Mouse (Mus musculus) small intestine, adult 10 weeks (tissue): ENCODE data around the gene Tnni3. TPM values are rescaled to one million over a fixed set of nuclear protein-coding genes. Genes with fewer than 3 reads are reported as not detected.

ENCODE experiments used
- polyA plus RNA-seq: library from polyadenylated mRNA; stranded (reverse); fragments of 350-450 nt; fragmentation: Illumina TruSeq; extraction: RNeasy Lipid Tissue Mini Kit (QIAGEN cat#74804); gene quantifications from one replicate; pipeline ENCODE4 v1.2.3, GENCODE M21; 2014; ENCODE audit warnings: low replicate concordance

The Tnni3 gene
- not detected for polyA plus RNA-seq

DNA sequence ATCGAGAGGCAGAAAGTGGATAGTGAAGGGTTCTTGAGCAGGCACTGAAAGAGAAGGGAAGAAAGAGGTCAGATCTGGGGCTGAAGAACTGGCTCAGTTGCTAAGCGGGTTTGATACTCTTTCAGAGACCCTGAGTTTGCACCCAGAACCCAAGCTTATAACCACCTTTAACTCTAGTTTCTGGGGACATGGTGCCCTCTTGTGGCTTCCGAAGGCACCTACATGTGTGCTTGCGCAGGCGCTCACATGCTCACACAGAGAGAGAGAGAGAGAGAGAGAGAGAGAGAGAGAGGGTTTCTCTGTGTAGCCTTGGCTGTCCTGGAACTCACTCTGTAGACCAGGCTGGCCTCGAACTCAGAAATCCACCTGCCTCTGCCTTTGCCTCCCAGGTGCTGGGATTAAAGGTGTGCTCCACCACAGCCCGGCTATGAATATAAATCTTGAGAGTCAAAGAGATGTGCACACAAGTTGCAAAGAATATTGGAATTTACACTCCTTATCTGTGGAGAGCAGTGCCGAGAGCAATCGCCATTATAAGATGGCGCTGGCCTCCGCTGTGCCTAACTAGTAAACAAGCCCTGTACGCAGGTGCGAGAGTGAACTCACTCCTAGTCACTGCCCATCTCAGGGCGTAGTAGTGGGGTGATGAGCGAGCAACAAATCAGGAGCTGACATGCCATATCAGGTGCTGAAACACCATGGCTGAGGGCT lies at the start of gene Tnni3:
TSS of gene Tnni3 (minus strand) at position 18 of the 711 bp plus-strand sequence.

GRCm38 (mm10) chr7:4547221-4547641 lies 23.2 kb upstream of the Tnni3 start, which contains the start of gene Syt5:
Syt5 (minus strand) TSS chr7:4547541.

GRCm38 (mm10) chr7:4532005-4532729 lies 8.1 kb upstream of the Tnni3 start, which contains the start of gene Dnaaf3:
Dnaaf3 (minus strand) TSS chr7:4532453.

GRCm38 (mm10) chr7:4516332-4517050 lies 7.5 kb downstream of the Tnni3 start, which contains the start of gene Tnnt1:
Tnnt1 (minus strand) TSS chr7:4516382.

GRCm38 (mm10) chr7:4501558-4502397 lies 22.3 kb downstream of the Tnni3 start, which contains the start of gene Ppp1r12c:
Ppp1r12c (minus strand) TSS chr7:4501680.

Other genes with a start within 250 kb of the Tnni3 start
- gene Ncr1, start 186.5 kb downstream of the Tnni3 start, polyA plus RNA-seq = 0.89 TPM
- 0.52 TPM for gene Gp6, start 126.5 kb downstream of the Tnni3 start, polyA plus RNA-seq
- gene Rdh13, start 78.6 kb downstream of the Tnni3 start, polyA plus RNA-seq = 7.0 TPM
- 0.11 TPM for gene Eps8l1, start 63.6 kb downstream of the Tnni3 start, polyA plus RNA-seq
- gene Ppp1r12c, start 22.5 kb downstream of the Tnni3 start, polyA plus RNA-seq = 4.6 TPM
- 0.85 TPM for gene Tnnt1, start 7.8 kb downstream of the Tnni3 start, polyA plus RNA-seq
- gene Dnaaf3, start 8.2 kb upstream of the Tnni3 start, polyA plus RNA-seq = not detected
- gene Syt5, start 23.3 kb upstream of the Tnni3 start, polyA plus RNA-seq = 1.1 TPM
- 19.6 TPM for gene Ptprh, start 79.8 kb upstream of the Tnni3 start, polyA plus RNA-seq
- 28.1 TPM for gene Tmem86b, start 107.2 kb upstream of the Tnni3 start, polyA plus RNA-seq
- 11.5 TPM for gene Ppp6r1, start 134.8 kb upstream of the Tnni3 start, polyA plus RNA-seq
- not detected for gene Hspbp1, start 160.8 kb upstream of the Tnni3 start, polyA plus RNA-seq
- not detected for gene Brsk1, start 166.4 kb upstream of the Tnni3 start, polyA plus RNA-seq
- gene Tmem150b, start 201.0 kb upstream of the Tnni3 start, polyA plus RNA-seq = 4.2 TPM
- 2.5 TPM for gene Kmt5c, start 215.9 kb upstream of the Tnni3 start, polyA plus RNA-seq
- gene Cox6b2, start 228.9 kb upstream of the Tnni3 start, polyA plus RNA-seq = not detected
- gene Fam71e2, start 247.1 kb upstream of the Tnni3 start, polyA plus RNA-seq = not detected